ENCODE assay signal across 8 mouse cellular contexts in genomic region chr17:75522347-75523065, GRCm38 (mm10). TPM values are rescaled to one million over a fixed set of nuclear protein-coding genes. Genes with fewer than 3 reads are reported as not detected.
DNase-seq lines count a peak whose midpoint lies in the region; ATAC-seq lines count a peak whose summit lies in the region.
"Had no signal": no experiment of that assay in that cellular context is flagged by ENCODE, and none has a peak within 500 bp of the region (broad histone marks: within the 10 kb centered on the region; RNA-seq: fewer than 3 reads in every experiment).

No protein-coding gene starts in this region.

- no peak overlapping the region for H3K4me3 ChIP-seq in hindbrain, embryonic 15.5 days
- H3K4me3 ChIP-seq in hindbrain, embryonic 14.5 days (replicated peaks; ENCODE audit: low read length), result no peak overlapping the region
- no peak overlapping the region for H3K4me3 ChIP-seq in hindbrain, embryonic 16.5 days (ENCODE audit: low read length)
- H3K4me3 ChIP-seq: liver, embryonic 15.5 days had no signal

- 0 out of 2 replicates have a peak, but pooled peaks cover 3% of the 10 kb centered on the region for H3K4me1 ChIP-seq in hindbrain, embryonic 15.5 days (replicated peaks)
- no peaks in the 10 kb centered on the region for H3K4me1 ChIP-seq in hindbrain, embryonic 14.5 days (replicated peaks; ENCODE audit: control insufficient read depth, insufficient read depth, low read length)
- H3K4me1 ChIP-seq in hindbrain, embryonic 16.5 days (ENCODE audit: control insufficient read depth, insufficient read depth, low read depth, low read length), result no peaks in the 10 kb centered on the region
- H3K4me1 ChIP-seq: liver, embryonic 15.5 days had no signal

- no peaks in the 10 kb centered on the region for H3K36me3 ChIP-seq in hindbrain, embryonic 15.5 days
- no peaks in the 10 kb centered on the region for H3K36me3 ChIP-seq in hindbrain, embryonic 14.5 days (replicated peaks; ENCODE audit: control insufficient read depth, insufficient read depth)
- H3K36me3 ChIP-seq in hindbrain, embryonic 16.5 days (ENCODE audit: control insufficient read depth, insufficient read depth, low read length), result no peaks in the 10 kb centered on the region
- H3K36me3 ChIP-seq: liver, embryonic 15.5 days had no signal

- ATAC-seq in hindbrain, embryonic 15.5 days (ENCODE audit: low FRiP score, low read depth), result peak; percentile 63
- no peak; the same call in 1 of the 2 replicates for ATAC-seq in hindbrain, embryonic 14.5 days (ENCODE audit: low FRiP score)
- ATAC-seq in hindbrain, embryonic 16.5 days, result peak; percentile 45; the same call in 1 of the 2 replicates

- no peaks in the 10 kb centered on the region for H3K9me3 ChIP-seq in hindbrain, embryonic 15.5 days
- no peaks in the 10 kb centered on the region for H3K9me3 ChIP-seq in hindbrain, embryonic 14.5 days (ENCODE audit: control insufficient read depth, low read length)
- no peaks in the 10 kb centered on the region for H3K9me3 ChIP-seq in hindbrain, embryonic 16.5 days (ENCODE audit: control insufficient read depth, low read length)
- H3K9me3 ChIP-seq: liver, embryonic 15.5 days had no signal

- H3K27me3 ChIP-seq in hindbrain, embryonic 15.5 days, result no peaks in the 10 kb centered on the region
- H3K27me3 ChIP-seq in hindbrain, embryonic 14.5 days (ENCODE audit: control insufficient read depth, insufficient read depth, low read length), result no peaks in the 10 kb centered on the region
- H3K27me3 ChIP-seq in hindbrain, embryonic 16.5 days (replicated peaks; ENCODE audit: control insufficient read depth, insufficient read depth, low read length), result no peaks in the 10 kb centered on the region
- H3K27me3 ChIP-seq: liver, embryonic 15.5 days had no signal

- H3K4me2 ChIP-seq in hindbrain, embryonic 15.5 days, result no peak overlapping the region
- no peak overlapping the region for H3K4me2 ChIP-seq in hindbrain, embryonic 14.5 days (replicated peaks)
- no peak overlapping the region for H3K4me2 ChIP-seq in hindbrain, embryonic 16.5 days (ENCODE audit: low read length)
- H3K4me2 ChIP-seq: liver, embryonic 15.5 days had no signal

- no peak for DNase-seq in hindbrain, embryonic 14.5 days (ENCODE audit: low spot score)
- DNase-seq in NIH3T3 (ENCODE audit: low read depth), result peak; percentile 98
- DNase-seq in fat pad, adult 2 months (ENCODE audit: extremely low read depth, low read depth, low spot score), result peak; percentile 96
- no peak for DNase-seq in right cerebral cortex, postnatal 36 days (ENCODE audit: low spot score in 2 of 2)
- no peak for DNase-seq in T-cell, adult 2 months (ENCODE audit: low spot score)

- 27% methylated on average over 9 of the region's 9 CpGs for WGBS in hindbrain, embryonic 15.5 days
- WGBS in hindbrain, embryonic 14.5 days, result 18% methylated on average over 9 of the region's 9 CpGs
- 18% methylated on average over 9 of the region's 9 CpGs for WGBS in hindbrain, embryonic 16.5 days

- no peak overlapping the region for H3K9ac ChIP-seq in hindbrain, embryonic 15.5 days
- no peak overlapping the region for H3K9ac ChIP-seq in hindbrain, embryonic 14.5 days
- H3K9ac ChIP-seq in hindbrain, embryonic 16.5 days (ENCODE audit: low read depth, low read length), result no peak overlapping the region
- H3K9ac ChIP-seq: liver, embryonic 15.5 days had no signal

- H3K27ac ChIP-seq in hindbrain, embryonic 15.5 days (replicated peaks), result no peak overlapping the region
- no peak overlapping the region for H3K27ac ChIP-seq in hindbrain, embryonic 14.5 days
- H3K27ac ChIP-seq in hindbrain, embryonic 16.5 days (ENCODE audit: low read depth, low read length), result no peak overlapping the region
- H3K27ac ChIP-seq: liver, embryonic 15.5 days had no signal

RNA-seq across cellular contexts. Expression of gene Fam98a, which starts 29.2 kb away (rescaled TPM):
- 26.5 and 29.8 TPM in 2 replicates for polyA plus RNA-seq in hindbrain, embryonic 15.5 days (2015; fragmentation: Nextera tagmentation; extraction: Ambion mirVana)
- 9.9 and 10.4 TPM in 2 replicates for polyA plus RNA-seq in hindbrain, embryonic 14.5 days (2014; fragmentation: Nextera tagmentation; extraction: Ambion mirVana)
- 28.0 and 28.5 TPM in 2 replicates for polyA plus RNA-seq in hindbrain, embryonic 16.5 days (2015; fragmentation: Nextera tagmentation; extraction: Ambion mirVana)

Comparison
In these comparisons a context has a peak if more than half of its experiments do, and no peak if none do; other contexts are left out.
1. DNase-seq: peak in NIH3T3 (single experiment) and fat pad, adult 2 months (single experiment); none in hindbrain, embryonic 14.5 days (single experiment), right cerebral cortex, postnatal 36 days (0 of 2) and T-cell, adult 2 months (single experiment).